Mouse (Mus musculus) lung, embryonic 14.5 days (tissue): Measurements from ENCODE around the gene Sgsm2. TPM values are rescaled to one million over a fixed set of nuclear protein-coding genes. Genes with fewer than 3 reads are reported as not detected.

ENCODE experiments used
- ATAC-seq: fragments of 200-750 bp; cut with Nextera tagmentation; 2 replicates; pipeline ENCODE4 v1.8.0; 2017; ENCODE audit warnings: mild to moderate bottlenecking, moderate TSS enrichment, moderate library complexity; ENCODE audit not compliant: insufficient read depth
- DNase-seq: peaks from one replicate; pipeline ENCODE4 v3.0.0-alpha.2; 2015
- H3K27ac ChIP-seq: fragments of 300-500 bp; sonication (generic); 2 replicates; pipeline ENCODE4 v1.5.1; 2014; ENCODE audit warnings: low read depth, mild to moderate bottlenecking, moderate library complexity
- H3K27me3 ChIP-seq: fragments of 300-500 bp; sonication (generic); 2 replicates; pipeline ENCODE4 v1.6.1; 2014; ENCODE audit warnings: low read length, control low read depth; ENCODE audit not compliant: insufficient read depth
- H3K36me3 ChIP-seq: fragments of 300-500 bp; sonication (generic); 2 replicates; pipeline ENCODE4 v1.6.1; 2014; ENCODE audit warnings: control low read depth; ENCODE audit not compliant: insufficient read depth
- H3K4me1 ChIP-seq: fragments of 300-500 bp; sonication (generic); 2 replicates; pipeline ENCODE4 v1.6.1; 2014; ENCODE audit warnings: antibody characterized with exemption, control low read depth; ENCODE audit not compliant: insufficient read depth
- H3K4me2 ChIP-seq: fragments of 300-500 bp; sonication (generic); 2 replicates; pipeline ENCODE4 v1.6.1; 2014; ENCODE audit warnings: mild to moderate bottlenecking
- H3K4me3 ChIP-seq: fragments of 300-500 bp; sonication (generic); 2 replicates; pipeline ENCODE4 v1.5.1; 2014; ENCODE audit warnings: low read depth, low read length
- H3K9ac ChIP-seq: fragments of 300-500 bp; sonication (generic); 2 replicates; pipeline ENCODE4 v1.6.1; 2014
- H3K9me3 ChIP-seq: fragments of 300-500 bp; sonication (generic); 2 replicates; pipeline ENCODE4 v1.6.1; 2016; ENCODE audit warnings: low read depth, low read length, control low read depth
- CTCF ChIP-seq: IDR thresholded peaks from 2 replicates; pipeline ENCODE4 v1.5.1; 2016; ENCODE audit warnings: antibody characterized with exemption, low read depth
- WGBS: fragments of 180-500 bp; shearing (Covaris S2); extraction: QIAGEN DNeasy Blood & Tissue Kit; methylation state at CpG from one replicate; pipeline ENCODE4 v1.1.7; 2014; 5-methylcytosine and 5-hydroxymethylcytosine counted together
- polyA plus RNA-seq: library from polyadenylated mRNA; unstranded; fragments of >200 nt; fragmentation: Nextera tagmentation; extraction: Ambion mirVana; gene quantifications from 2 replicates; pipeline ENCODE4 v1.2.1, GENCODE M21; 2014

Sgsm2 gene
- polyA plus RNA-seq, 1 experiment from 2014 or later: 4.8 TPM

- Histone ChIP-seq H3K9ac (no peak overlapping the region), H3K27ac (no peak overlapping the region), H3K4me3 (no peak overlapping the region), H3K4me2 (no peak overlapping the region), H3K4me1 (no peaks in the 10 kb centered on the region), H3K9me3 (no peaks in the 10 kb centered on the region), H3K36me3 (peaks cover 80% of the 10 kb centered on the region), H3K27me3 (no peaks in the 10 kb centered on the region)
- no peak for TF ChIP-seq CTCF
- no peak for ATAC-seq
- DNase-seq: no peak
- 80% methylated on average over 5 of the region's 5 CpGs for WGBS
These were observed 5.6 kb upstream of the Sgsm2 start for GRCm38 (mm10) chr11:74902416-74902815.

DNA sequence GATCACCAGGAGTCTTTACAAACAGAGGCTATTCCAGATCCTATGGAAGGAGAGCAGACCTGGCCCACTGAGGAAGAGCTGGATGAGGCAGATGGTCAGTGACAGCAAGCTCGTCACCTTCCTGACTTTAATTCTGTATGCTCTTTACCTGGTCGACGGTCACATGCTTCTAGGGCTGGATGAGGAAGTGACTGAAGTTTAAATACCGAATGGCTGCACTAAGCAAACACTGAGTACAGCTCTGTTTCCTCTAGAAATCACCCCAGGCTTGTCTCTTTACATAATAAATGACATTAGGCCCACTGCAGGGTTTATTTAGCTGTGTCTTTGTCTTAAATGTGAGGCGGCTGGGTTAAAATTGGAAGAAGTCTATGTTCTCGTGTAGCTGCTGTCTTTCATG, 4.7 kb upstream of the Sgsm2 start:
- H3K4me3 ChIP-seq: no peak overlapping the region
- H3K9ac ChIP-seq: no peak overlapping the region
- H3K4me1 ChIP-seq: no peaks in the 10 kb centered on the region
- WGBS: 79% methylated on average over 6 of the region's 6 CpGs
- no peak overlapping the region for H3K27ac ChIP-seq
- no peaks in the 10 kb centered on the region for H3K9me3 ChIP-seq
- ATAC-seq (no peak), DNase-seq (no peak)
- peaks cover 72% of the 10 kb centered on the region for H3K36me3 ChIP-seq
- H3K4me2 ChIP-seq: no peak overlapping the region
- H3K27me3 ChIP-seq: no peaks in the 10 kb centered on the region
- TF ChIP-seq CTCF: no peak

DNA sequence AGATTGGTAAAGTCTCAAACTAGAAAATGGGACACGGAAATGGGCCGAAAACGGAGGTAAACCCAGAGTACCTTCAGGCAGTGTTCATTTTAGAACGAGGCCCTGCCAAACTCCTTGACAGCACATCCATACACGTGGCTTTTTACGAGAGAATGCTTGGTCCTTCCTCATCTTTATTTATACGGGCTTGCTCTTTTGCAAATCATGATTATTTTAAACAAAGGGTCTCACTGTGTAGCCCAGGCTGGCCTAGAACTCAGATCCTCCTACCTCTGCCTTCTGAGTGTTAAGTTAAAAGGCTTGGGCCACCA, 1.6 kb upstream of the Sgsm2 start:
- Histone ChIP-seq H3K4me2 (peak overlapping the region; percentile 98), H3K27me3 (no peaks in the 10 kb centered on the region), H3K36me3 (peaks cover 41% of the 10 kb centered on the region), H3K27ac (peak overlapping the region; percentile 81; the same call in 1 of the 2 replicates), H3K9ac (peak overlapping the region; percentile 72), H3K4me3 (peak overlapping the region; percentile 73), H3K9me3 (no peaks in the 10 kb centered on the region), H3K4me1 (no peaks in the 10 kb centered on the region)
- no peak for DNase-seq
- TF ChIP-seq CTCF: no peak
- WGBS: 0% methylated on average over 7 of the region's 7 CpGs
- no peak for ATAC-seq

GRCm38 (mm10) chr11:74897678-74898516, 1.0 kb upstream of the Sgsm2 start, which contains the start of gene Tsr1:
Tsr1 (plus strand) TSS chr11:74898071.
- DNase-seq (peak; percentile 97), ATAC-seq (peak; percentile 90)
- Histone ChIP-seq H3K4me2 (peak within 1 kb of the TSS; percentile 98), H3K36me3 (peaks cover 35% of the 10 kb centered on the region), H3K9ac (peak within 1 kb of the TSS; percentile 72), H3K27ac (peak within 1 kb of the TSS; percentile 81), H3K4me3 (peak within 1 kb of the TSS; percentile 73), H3K27me3 (no peaks in the 10 kb centered on the region), H3K4me1 (no peaks in the 10 kb centered on the region), H3K9me3 (no peaks in the 10 kb centered on the region)
- under 1% methylated on average over 54 of the region's 54 CpGs for WGBS
- no peak for TF ChIP-seq CTCF

- Histone ChIP-seq H3K4me3 (peak overlapping the region; percentile 73), H3K27ac (peak overlapping the region; percentile 81), H3K9ac (peak overlapping the region; percentile 72), H3K9me3 (no peaks in the 10 kb centered on the region), H3K36me3 (peaks cover 20% of the 10 kb centered on the region), H3K4me1 (no peaks in the 10 kb centered on the region), H3K27me3 (no peaks in the 10 kb centered on the region), H3K4me2 (peak overlapping the region; percentile 98)
- 1% methylated on average over 54 of the region's 55 CpGs for WGBS
- peak; percentile 44 for ATAC-seq
- peak; percentile 50 for TF ChIP-seq CTCF
- DNase-seq: peak; percentile 49
These were observed 620 bp downstream of the Sgsm2 start for GRCm38 (mm10) chr11:74895980-74896900.

DNA sequence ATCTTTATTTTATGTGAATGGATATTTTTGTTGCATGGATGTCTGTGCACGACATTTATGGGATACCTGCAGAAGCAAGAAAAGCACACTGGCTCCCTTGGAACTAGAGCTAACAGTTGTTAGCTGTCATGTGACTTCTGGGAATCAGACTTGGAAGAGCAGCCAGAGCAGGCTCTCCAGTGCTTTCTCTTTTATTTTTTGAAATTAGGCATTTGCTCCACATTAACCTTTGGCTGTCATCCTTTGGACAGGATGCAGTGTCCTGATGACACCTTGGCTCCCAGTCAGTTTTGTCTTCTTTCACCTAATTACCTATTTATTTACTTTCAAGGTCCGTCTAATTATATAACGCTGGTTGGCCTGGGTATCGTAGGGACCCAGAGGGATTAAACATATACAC, 2.2 kb downstream of the Sgsm2 start:
- Histone ChIP-seq H3K4me2 (no peak overlapping the region), H3K36me3 (peaks cover 4% of the 10 kb centered on the region), H3K27me3 (no peaks in the 10 kb centered on the region), H3K4me3 (no peak overlapping the region), H3K27ac (no peak overlapping the region), H3K4me1 (no peaks in the 10 kb centered on the region), H3K9me3 (no peaks in the 10 kb centered on the region), H3K9ac (no peak overlapping the region)
- DNase-seq (no peak), ATAC-seq (no peak)
- WGBS: 62% methylated on average over 4 of the region's 4 CpGs
- TF ChIP-seq CTCF: no peak

- Histone ChIP-seq H3K4me3 (no peak overlapping the region), H3K27me3 (no peaks in the 10 kb centered on the region), H3K9me3 (no peaks in the 10 kb centered on the region), H3K4me2 (no peak overlapping the region), H3K36me3 (no peaks in the 10 kb centered on the region), H3K9ac (no peak overlapping the region), H3K4me1 (no peaks in the 10 kb centered on the region), H3K27ac (no peak overlapping the region)
- DNase-seq (no peak), ATAC-seq (no peak)
- WGBS: 94% methylated on average over 10 of the region's 10 CpGs
- TF ChIP-seq CTCF: no peak
These were observed 13.8 kb downstream of the Sgsm2 start for GRCm38 (mm10) chr11:74883098-74883497.
